Mouse (Mus musculus): ENCODE measurements around the gene Pfn3.
A peak's percentile ranks its signal among the peaks of the same experiment; 100 is the strongest.

Gene Pfn3

DNA sequence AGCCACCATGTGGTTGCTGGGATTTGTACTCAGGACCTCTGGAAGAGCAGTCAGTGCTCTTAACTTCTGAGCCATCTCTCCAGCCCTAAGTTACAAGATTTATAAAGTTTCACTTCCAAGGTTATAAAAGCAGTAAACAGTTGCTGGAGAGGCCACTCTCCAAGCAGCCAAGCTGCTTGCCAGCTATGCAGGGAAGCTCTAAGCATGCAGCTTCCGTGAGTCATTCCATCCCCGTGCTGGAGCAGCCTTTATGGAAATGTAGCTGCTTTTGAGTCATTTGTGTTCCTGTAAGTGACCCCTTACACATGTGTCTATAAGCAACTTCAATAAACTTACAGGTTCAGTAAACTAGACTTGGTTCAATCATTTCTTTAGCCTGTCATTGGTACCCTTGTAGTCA, 15.5 kb upstream of the Pfn3 start:
- no peak for DNase-seq (ENCODE audit: low spot score)

- no peak for DNase-seq (ENCODE audit: low spot score)
Measured at GRCm38 (mm10) chr13:55429226-55429888, 14.3 kb upstream of the Pfn3 start.

DNA sequence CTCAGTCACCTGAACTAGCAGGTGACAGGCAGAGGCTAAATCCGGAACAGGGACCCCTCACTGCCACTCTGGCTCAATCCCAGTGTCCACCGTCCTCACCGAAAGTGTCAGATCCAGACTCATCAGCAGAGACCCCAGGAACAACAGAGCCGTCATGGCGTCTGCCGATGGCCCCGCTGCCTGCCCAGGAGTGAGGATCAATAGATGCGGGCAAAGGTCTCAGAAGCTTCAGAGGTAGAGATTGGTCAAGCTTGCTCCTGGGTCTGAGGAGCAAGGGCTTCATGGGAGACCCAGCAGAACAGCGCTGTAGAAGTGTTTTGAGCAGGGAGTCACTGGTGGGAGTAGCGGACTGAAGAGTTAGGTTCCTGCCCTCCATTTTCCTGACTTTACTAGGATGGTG, 11.6 kb upstream of the Pfn3 start, which contains the start of gene F12:
F12 (minus strand) TSS at position 181 of the 400 bp plus-strand sequence.
- no peak for DNase-seq (ENCODE audit: low spot score)

- DNase-seq (ENCODE audit: low spot score) = peak; percentile 86
Measured at GRCm38 (mm10) chr13:55420933-55421800, 6.1 kb upstream of the Pfn3 start.

GRCm38 (mm10) chr13:55420018-55420932, 5.2 kb upstream of the Pfn3 start:
- no peak for DNase-seq (ENCODE audit: low spot score)

DNA sequence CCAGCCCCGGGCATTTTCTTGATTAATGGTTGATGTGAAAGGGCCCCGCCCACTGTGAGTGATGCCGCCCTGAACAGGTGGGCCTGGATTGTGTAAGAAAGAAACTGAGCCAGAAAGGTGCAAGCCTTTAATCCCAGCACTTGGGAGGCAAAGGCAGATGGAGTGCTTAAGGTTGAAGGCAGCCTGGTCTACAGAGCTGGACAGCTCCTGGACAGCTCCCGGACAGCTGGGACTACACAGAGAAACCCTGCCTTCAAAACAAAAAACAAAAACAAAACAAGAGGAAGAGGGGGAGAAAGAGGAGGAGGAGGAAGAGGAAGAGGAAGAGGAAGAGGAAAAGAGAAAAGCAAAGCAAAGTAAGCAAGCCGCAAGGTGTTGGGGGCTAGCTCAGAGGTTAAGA, 4.1 kb upstream of the Pfn3 start:
- no peak for DNase-seq (ENCODE audit: low spot score)

- peak; percentile 83 for DNase-seq (ENCODE audit: low spot score)
Measured at GRCm38 (mm10) chr13:55418004-55418403, 3.0 kb upstream of the Pfn3 start.

GRCm38 (mm10) chr13:55413333-55413732, 1.7 kb downstream of the Pfn3 start:
- DNase-seq (ENCODE audit: low spot score) = no peak

- no peak for DNase-seq (ENCODE audit: low spot score)
Measured at GRCm38 (mm10) chr13:55412643-55413307, 2.3 kb downstream of the Pfn3 start.

- DNase-seq (ENCODE audit: low spot score) = no peak
Measured at GRCm38 (mm10) chr13:55411826-55412225, 3.2 kb downstream of the Pfn3 start.

DNA sequence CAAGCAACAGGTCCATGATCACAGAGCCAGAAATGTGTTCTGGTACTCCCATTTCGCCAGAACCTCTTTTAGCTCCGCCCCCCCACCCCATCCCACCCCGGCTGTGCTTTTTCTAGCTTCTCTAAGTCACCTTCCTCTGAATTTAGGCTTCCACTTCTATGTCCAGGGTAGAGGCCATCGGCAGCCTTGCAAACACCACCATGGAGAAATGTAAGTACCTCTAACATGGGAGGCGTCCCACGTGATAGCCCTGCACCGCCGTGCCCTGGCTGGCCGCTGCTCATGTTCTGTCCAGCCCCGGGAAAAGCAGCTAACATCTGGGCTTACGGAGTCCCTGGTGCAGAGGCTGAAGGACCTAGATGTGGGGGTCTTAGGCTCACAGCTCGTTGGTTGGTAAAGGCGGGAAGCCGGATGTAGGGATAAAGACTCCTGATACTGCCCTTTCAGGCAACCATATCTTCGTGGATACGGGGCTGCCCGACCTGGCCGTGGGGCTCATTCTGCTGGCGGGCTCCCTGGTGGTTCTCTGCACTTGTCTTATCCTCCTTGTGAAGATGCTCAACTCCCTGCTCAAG, 6.4 kb downstream of the Pfn3 start:
- no peak for DNase-seq (ENCODE audit: low spot score)

DNA sequence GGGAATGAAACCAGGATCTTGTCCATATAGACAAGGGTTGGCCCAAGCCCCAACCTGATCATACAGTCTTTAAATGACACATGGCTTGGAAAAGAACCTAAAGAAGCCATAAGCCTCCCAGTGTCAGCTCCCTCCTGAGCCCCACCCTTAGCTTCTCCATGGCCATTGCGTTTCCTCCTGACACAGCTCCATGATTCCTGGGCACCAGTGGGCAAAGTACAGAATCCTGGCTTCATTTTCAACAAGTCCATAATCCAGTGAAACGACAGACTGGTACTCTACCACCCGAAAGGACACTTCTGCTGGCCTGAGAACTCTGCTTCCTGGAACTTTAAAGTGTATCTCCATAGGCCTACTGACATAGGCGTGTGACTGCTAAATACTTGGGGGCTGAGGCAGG, 7.7 kb downstream of the Pfn3 start:
- no peak for DNase-seq (ENCODE audit: low spot score)

DNA sequence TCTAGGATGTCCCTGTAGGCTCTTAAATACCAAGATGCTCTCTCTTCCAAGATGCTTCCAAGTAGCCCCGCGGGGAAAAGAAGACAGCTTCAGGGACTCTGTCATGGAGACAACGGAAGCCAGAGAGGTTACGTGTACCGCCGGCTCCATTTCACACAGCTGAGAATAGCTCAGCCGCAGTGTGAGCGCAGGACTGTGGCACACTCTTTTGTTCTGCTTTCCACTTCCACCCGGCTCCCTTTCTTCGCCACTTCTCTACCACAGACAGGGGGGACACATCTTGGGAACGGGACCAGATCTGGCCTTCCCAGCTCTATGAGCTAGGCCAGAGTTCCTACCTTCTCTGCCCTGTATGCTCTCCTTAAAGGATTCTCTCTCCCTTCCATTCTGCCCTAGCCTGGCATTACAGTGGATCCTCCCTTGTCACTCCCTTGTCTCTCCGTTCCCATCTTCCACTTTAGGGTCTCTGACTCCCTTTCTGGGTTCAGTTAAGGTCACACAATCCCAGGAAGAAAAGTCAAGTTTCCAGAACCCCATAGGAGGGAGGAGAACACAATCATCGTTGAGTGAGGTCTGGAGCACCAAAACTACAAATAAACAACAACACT, 9.1 kb downstream of the Pfn3 start:
- no peak for DNase-seq (ENCODE audit: low spot score)

- peak; percentile 91 for DNase-seq (ENCODE audit: low spot score)
Measured at GRCm38 (mm10) chr13:55404853-55405782, 9.9 kb downstream of the Pfn3 start.

- DNase-seq (ENCODE audit: low spot score) = no peak
Measured at GRCm38 (mm10) chr13:55403935-55404852, 10.8 kb downstream of the Pfn3 start.

DNA sequence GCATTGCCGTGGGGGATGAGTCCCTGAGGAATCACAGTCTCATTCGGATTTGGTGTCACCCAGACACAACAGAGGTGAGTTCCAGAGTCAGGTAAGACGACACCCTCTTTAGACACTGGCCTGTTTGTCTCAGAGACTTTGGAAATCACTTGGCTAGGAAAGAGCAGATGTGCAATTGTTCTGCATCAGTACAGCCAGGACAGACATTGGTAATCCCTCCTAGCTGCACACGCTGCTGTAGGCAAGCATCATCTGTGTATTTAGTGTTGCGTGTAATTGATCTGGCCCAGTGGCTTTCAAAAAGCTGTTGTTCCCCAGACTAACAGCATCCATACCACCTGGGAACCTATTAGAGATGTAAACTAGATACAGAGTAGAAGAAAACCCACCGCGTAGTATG, 11.8 kb downstream of the Pfn3 start:
- DNase-seq (ENCODE audit: low spot score) = no peak

DNA sequence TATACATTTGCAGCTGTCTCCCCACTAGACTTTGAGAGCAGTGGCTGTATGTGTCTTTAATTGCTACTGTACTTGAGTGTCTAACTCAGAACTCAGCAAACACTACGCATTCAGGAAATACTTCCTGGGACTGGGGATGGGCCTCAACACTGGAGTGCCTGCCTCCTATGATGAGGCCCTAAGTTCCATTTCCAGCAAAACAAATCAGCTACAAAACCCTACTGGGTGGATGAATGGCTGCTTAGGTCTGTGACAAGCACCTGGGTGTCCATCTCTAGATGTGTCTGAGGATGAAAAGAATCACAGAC, 15.0 kb downstream of the Pfn3 start:
- DNase-seq (ENCODE audit: low spot score) = no peak

- no peak for DNase-seq (ENCODE audit: low spot score)
Measured at GRCm38 (mm10) chr13:55399300-55400038, 15.6 kb downstream of the Pfn3 start.

All from embryo, embryonic 10 days (tissue).